Mouse (Mus musculus) embryonic facial prominence, embryonic 11.5 days (tissue): ENCODE results near the gene Olfr1451. TPM values are rescaled to one million over a fixed set of nuclear protein-coding genes. Genes with fewer than 3 reads are reported as not detected.
"Not testable (repeated sequence)": the region's sequence is repeated elsewhere in the genome, so short reads cannot be mapped to it uniquely, and the experiment has no call there.

Experiments
- ATAC-seq: fragments of 200-750 bp; cut with Nextera tagmentation; replicated peaks from 2 replicates; pipeline ENCODE4 v1.8.0; 2017; ENCODE audit warnings: low read depth; ENCODE audit not compliant: insufficient number of reproducible peaks, low FRiP score, low TSS enrichment
- DNase-seq: peaks from one replicate; pipeline ENCODE4 v3.0.0-alpha.2; 2015; ENCODE audit warnings: low spot score
- H3K27ac ChIP-seq: fragments of 300-500 bp; sonication (generic); replicated peaks from 2 replicates; pipeline ENCODE4 v1.5.1; 2014; ENCODE audit warnings: mild to moderate bottlenecking, low read depth, low read length, control low read depth
- H3K27me3 ChIP-seq: fragments of 300-500 bp; sonication (generic); 2 replicates; pipeline ENCODE4 v1.6.1; 2014; ENCODE audit warnings: mild to moderate bottlenecking, low read length, moderate library complexity, mixed read lengths; ENCODE audit not compliant: control insufficient read depth, insufficient read depth
- H3K36me3 ChIP-seq: fragments of 300-500 bp; sonication (generic); replicated peaks from 2 replicates; pipeline ENCODE4 v1.6.1; 2014; ENCODE audit warnings: low read depth, mild to moderate bottlenecking, low read length, moderate library complexity, mixed read lengths; ENCODE audit not compliant: control insufficient read depth, insufficient read depth
- H3K4me1 ChIP-seq: fragments of 300-500 bp; sonication (generic); 2 replicates; pipeline ENCODE4 v1.6.1; 2014; ENCODE audit warnings: low read length, mixed read lengths; ENCODE audit not compliant: control insufficient read depth, insufficient read depth
- H3K4me2 ChIP-seq: fragments of 300-500 bp; sonication (generic); 2 replicates; pipeline ENCODE4 v1.6.1; 2014; ENCODE audit warnings: low read depth, mild to moderate bottlenecking, control low read depth, low read length, moderate library complexity
- H3K4me3 ChIP-seq: fragments of 300-500 bp; sonication (generic); 2 replicates; pipeline ENCODE4 v1.5.1; 2014; ENCODE audit warnings: low read depth, low read length, control low read depth
- H3K9ac ChIP-seq: fragments of 300-500 bp; sonication (generic); replicated peaks from 2 replicates; pipeline ENCODE4 v1.6.1; 2014; ENCODE audit warnings: mild to moderate bottlenecking, control low read depth, low read length
- H3K9me3 ChIP-seq: fragments of 300-500 bp; sonication (generic); replicated peaks from 2 replicates; pipeline ENCODE4 v1.6.1; 2016; ENCODE audit warnings: mild to moderate bottlenecking, low read length, inconsistent platforms, mixed read lengths; ENCODE audit not compliant: control insufficient read depth
- WGBS: fragments of 180-500 bp; shearing (Covaris S2); extraction: QIAGEN DNeasy Blood & Tissue Kit; methylation state at CpG from one replicate; pipeline ENCODE4 v1.1.7; 2014; 5-methylcytosine and 5-hydroxymethylcytosine counted together
- polyA plus RNA-seq: library from polyadenylated mRNA; unstranded; fragments of >200 nt; fragmentation: Nextera tagmentation; extraction: Ambion mirVana; gene quantifications from 2 replicates; pipeline ENCODE4 v1.2.1, GENCODE M21; 2014

Olfr1451 gene
- polyA plus RNA-seq = not detected in 2 replicates

DNA sequence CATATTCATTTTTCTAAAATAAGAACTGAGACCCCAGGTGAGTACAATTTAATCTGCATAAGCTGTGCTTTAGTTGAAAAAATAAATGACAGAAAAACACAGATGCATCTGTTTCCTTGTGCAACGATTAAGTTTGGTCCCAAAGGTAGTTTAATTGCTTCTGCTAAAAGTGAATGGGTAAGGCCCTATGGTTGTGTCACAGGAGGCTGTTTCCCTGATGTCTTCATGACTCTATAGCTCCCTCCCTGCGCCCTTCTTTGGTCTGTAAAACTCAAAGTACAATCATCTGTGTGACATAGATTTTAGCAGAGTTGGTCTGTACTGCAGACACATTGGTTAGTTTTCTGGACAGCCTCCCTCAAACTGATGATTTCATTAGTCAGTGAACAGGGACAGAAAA is at the start of gene Olfr1451:
Gene Olfr1451, plus strand, starts transcription at position 301 of the 400 bp plus-strand sequence.
- Histone ChIP-seq H3K9me3 (no peaks in the 10 kb centered on the region), H3K4me1 (no peaks in the 10 kb centered on the region), H3K4me3 (no peak within 1 kb of the TSS), H3K36me3 (no peaks in the 10 kb centered on the region), H3K9ac (no peak within 1 kb of the TSS), H3K27me3 (no peaks in the 10 kb centered on the region), H3K27ac (no peak within 1 kb of the TSS), H3K4me2 (no peak within 1 kb of the TSS)
- 80% methylated on average over 2 of the region's 2 CpGs for WGBS
- DNase-seq = no peak
- no peak for ATAC-seq

DNA sequence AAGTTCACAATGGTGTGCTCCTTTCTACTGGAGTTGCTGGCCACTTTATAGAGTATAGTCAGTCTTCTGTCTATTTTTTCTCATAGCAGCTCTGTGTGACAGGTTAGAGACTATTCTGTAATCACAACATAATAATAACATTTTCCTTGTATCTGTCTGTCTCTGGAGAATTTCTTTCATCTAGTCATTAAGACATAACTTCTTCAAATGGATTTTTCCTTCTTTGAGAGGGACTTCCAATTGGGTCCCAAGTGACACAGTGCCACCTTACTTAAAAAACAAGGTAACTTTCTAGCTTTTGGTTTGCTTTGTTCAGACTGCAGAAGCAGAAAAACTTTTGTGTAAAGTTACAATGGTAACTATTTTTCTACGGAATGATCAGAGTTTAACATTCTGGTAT is 44.9 kb upstream of the Olfr1451 start, which contains the start of gene Olfr1450:
Gene Olfr1450, plus strand, starts transcription at position 301 of the 400 bp plus-strand sequence.
- ATAC-seq = no peak
- H3K4me1 ChIP-seq = no peaks in the 10 kb centered on the region
- WGBS = 91% methylated on average over 1 of the region's 1 CpGs
- no peak within 1 kb of the TSS for H3K4me2 ChIP-seq
- no peak within 1 kb of the TSS for H3K9ac ChIP-seq
- no peaks in the 10 kb centered on the region for H3K27me3 ChIP-seq
- DNase-seq = no peak
- no peak within 1 kb of the TSS for H3K4me3 ChIP-seq
- no peak within 1 kb of the TSS for H3K27ac ChIP-seq
- H3K9me3 ChIP-seq = no peaks in the 10 kb centered on the region
- no peaks in the 10 kb centered on the region for H3K36me3 ChIP-seq

DNA sequence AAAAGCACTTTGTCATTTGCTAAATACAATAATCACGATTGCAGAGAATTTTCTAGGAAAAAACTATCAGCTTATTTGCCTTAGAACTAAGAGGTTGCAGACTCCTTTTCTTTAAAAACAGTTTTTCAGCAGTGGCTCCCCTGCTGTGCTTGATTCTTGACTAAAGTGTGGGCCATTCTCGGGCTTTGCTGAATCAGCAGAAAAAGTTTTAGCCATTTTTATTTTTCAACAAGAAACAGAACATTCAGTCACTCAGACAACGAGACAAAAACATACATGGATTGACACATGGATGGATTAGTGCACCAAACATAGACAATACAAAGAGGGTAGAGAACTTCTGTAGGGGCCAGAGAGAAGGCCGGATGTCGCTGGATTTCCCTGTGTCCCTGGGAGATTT is 24.7 kb upstream of the Olfr1451 start:
- not testable (repeated sequence) for ATAC-seq, DNase-seq, H3K36me3 ChIP-seq, H3K4me2 ChIP-seq, H3K9me3 ChIP-seq, H3K4me3 ChIP-seq, H3K9ac ChIP-seq, H3K27me3 ChIP-seq, H3K27ac ChIP-seq, H3K4me1 ChIP-seq
- WGBS = 74% methylated on average over 5 of the region's 5 CpGs

GRCm38 (mm10) chr19:12992316-12992715 is 2.5 kb upstream of the Olfr1451 start:
- H3K27ac ChIP-seq, H3K4me2 ChIP-seq, H3K4me1 ChIP-seq, H3K27me3 ChIP-seq, DNase-seq, H3K36me3 ChIP-seq, H3K9ac ChIP-seq, H3K9me3 ChIP-seq, H3K4me3 ChIP-seq, ATAC-seq: not testable (repeated sequence)
- 91% methylated on average over 4 of the region's 4 CpGs for WGBS

DNA sequence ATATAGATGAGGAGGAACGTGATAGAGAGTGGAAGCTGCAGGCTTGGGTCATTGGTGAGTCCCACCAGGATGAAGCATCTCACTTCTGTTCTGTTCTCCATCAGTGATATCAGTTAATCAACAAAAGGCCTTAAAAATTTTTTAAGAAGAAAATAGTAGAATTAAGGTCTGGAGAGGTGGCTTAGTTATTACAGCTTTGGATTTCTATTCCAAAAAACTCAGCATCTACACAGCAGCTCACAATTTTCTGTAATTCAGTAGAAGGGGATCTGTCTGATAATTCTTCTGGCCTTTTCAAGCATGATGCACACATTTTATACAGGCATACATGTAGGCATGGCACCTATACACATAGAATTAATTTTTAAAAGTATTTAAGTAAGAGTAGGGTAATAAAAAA is 33.4 kb downstream of the Olfr1451 start, which contains the start of gene Olfr1453:
Gene Olfr1453, minus strand, starts transcription at position 101 of the 400 bp plus-strand sequence.
- no peaks in the 10 kb centered on the region for H3K27me3 ChIP-seq
- DNase-seq (no peak), ATAC-seq (no peak)
- H3K36me3 ChIP-seq = no peaks in the 10 kb centered on the region
- H3K4me1 ChIP-seq = no peaks in the 10 kb centered on the region
- H3K27ac ChIP-seq = no peak within 1 kb of the TSS
- no peak within 1 kb of the TSS for H3K4me3 ChIP-seq
- H3K9ac ChIP-seq = no peak within 1 kb of the TSS
- 57% methylated on average over 1 of the region's 1 CpGs for WGBS
- H3K9me3 ChIP-seq = no peaks in the 10 kb centered on the region
- H3K4me2 ChIP-seq = no peak within 1 kb of the TSS

Other genes with a start within 250 kb of the Olfr1451 start
- gene Cntf, start 229.4 kb upstream of the Olfr1451 start, polyA plus RNA-seq = 0.22 and 0.77 TPM in 2 replicates
- gene Zfp91, start 198.9 kb upstream of the Olfr1451 start, polyA plus RNA-seq = 10.5 and 11.0 TPM in 2 replicates
- gene Lpxn, start 198.8 kb upstream of the Olfr1451 start, polyA plus RNA-seq = 0.77 and 0.80 TPM in 2 replicates
- gene Gm5244, start 148.3 kb upstream of the Olfr1451 start, polyA plus RNA-seq = not detected in 2 replicates
- not detected in 2 replicates for gene Olfr1444, start 137.7 kb upstream of the Olfr1451 start, polyA plus RNA-seq
- gene Olfr1445, start 111.2 kb upstream of the Olfr1451 start, polyA plus RNA-seq = not detected in 2 replicates
- not detected in 2 replicates for gene Olfr1446, start 101.5 kb upstream of the Olfr1451 start, polyA plus RNA-seq
- not detected in 2 replicates for gene Olfr1447, start 91.3 kb upstream of the Olfr1451 start, polyA plus RNA-seq
- gene Olfr1448, start 70.6 kb upstream of the Olfr1451 start, polyA plus RNA-seq = not detected in 2 replicates
- gene Olfr1449, start 64.2 kb upstream of the Olfr1451 start, polyA plus RNA-seq = not detected in 2 replicates
- gene Olfr1450, start 44.8 kb upstream of the Olfr1451 start, polyA plus RNA-seq = not detected in 2 replicates
- gene Olfr1453, start 33.3 kb downstream of the Olfr1451 start, polyA plus RNA-seq = not detected in 2 replicates
- not detected in 2 replicates for gene Olfr1454, start 65.6 kb downstream of the Olfr1451 start, polyA plus RNA-seq
- not detected in 2 replicates for gene Olfr1457, start 102.9 kb downstream of the Olfr1451 start, polyA plus RNA-seq
- not detected in 2 replicates for gene Olfr1458, start 111.8 kb downstream of the Olfr1451 start, polyA plus RNA-seq
- gene Olfr1459, start 154.5 kb downstream of the Olfr1451 start, polyA plus RNA-seq = not detected in 2 replicates
- not detected in 2 replicates for gene Olfr1461, start 168.0 kb downstream of the Olfr1451 start, polyA plus RNA-seq
- gene Olfr1462, start 190.7 kb downstream of the Olfr1451 start, polyA plus RNA-seq = not detected in 2 replicates
- gene Olfr1463, start 236.3 kb downstream of the Olfr1451 start, polyA plus RNA-seq = not detected in 2 replicates